Mouse (Mus musculus) c-Kit-negative CD71-positive TER-119-positive erythroid progenitor cells, embryonic 14.5 days (primary cell): ENCODE data around the gene Capn3.

Experiments used
- DNase-seq: peaks from one replicate; pipeline ENCODE4 v3.0.0-alpha.2; 2013; ENCODE audit warnings: low read depth, low spot score

Capn3 gene

DNA sequence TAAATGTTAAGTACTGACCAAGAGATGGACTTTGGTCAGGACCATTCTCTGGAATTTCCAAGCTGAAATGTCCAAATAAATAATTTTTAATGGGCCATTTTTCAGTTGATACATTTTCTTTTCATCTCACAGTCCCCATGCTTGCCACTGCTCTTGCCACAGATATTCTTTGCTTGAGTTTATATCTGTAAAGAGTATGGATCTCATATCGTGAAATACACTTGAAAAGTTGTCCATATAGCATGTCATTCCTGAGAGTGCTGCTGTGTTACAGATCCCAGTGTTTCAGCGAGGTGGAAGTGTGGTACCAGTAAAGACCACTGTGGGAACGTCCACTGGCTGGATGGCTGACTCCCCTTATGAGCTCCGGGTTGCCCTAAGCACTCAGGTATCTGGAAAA lies at the start of gene Capn3:
Gene Capn3 (plus strand): TSS at position 301 of the 400 bp plus-strand sequence.
- DNase-seq, result no peak

DNA sequence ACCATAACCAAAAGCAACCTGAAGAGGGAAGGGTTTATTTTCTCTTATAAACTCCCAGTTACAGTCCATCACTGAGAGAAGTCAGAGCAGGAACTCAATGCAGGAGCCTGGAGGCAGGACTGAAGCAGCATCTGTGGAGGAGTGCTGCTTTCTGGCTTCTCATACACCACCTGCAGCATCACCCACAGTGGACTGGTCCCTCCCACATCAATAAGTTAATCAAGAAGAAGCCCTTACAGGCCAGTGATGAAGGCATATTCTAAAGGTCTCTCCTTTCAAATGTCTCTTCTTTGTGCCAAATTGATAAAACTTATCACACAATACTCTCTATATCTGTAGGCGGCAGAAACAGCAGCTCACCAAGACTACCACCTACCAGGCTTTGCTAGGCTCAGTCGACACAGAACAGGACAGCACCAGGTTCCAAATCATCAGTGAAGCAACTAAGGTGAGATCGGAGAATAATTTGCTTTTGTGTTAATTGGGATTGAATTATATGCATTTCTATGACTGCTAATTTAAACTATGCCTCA lies 44.7 kb upstream of the Capn3 start:
- DNase-seq, result no peak

DNA sequence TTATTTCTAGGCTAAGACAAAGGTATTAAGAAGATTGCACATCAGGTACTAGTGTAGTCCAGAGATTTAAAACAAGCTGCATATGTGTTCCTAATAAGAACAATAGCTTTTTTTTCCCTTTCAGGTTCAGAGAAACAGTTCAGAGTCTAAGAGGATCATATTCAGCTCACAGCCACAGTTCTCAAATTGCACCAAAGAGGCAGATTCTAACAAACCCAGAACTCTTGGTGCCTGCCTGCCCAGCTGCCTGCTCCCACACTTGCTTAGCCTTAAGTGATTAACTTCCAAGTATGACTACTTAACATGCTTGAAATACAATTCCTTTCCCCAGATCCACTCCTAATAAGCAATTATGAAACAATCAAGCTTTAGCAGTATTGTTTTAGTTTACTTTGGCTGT lies 41.7 kb upstream of the Capn3 start:
- DNase-seq, result no peak

DNA sequence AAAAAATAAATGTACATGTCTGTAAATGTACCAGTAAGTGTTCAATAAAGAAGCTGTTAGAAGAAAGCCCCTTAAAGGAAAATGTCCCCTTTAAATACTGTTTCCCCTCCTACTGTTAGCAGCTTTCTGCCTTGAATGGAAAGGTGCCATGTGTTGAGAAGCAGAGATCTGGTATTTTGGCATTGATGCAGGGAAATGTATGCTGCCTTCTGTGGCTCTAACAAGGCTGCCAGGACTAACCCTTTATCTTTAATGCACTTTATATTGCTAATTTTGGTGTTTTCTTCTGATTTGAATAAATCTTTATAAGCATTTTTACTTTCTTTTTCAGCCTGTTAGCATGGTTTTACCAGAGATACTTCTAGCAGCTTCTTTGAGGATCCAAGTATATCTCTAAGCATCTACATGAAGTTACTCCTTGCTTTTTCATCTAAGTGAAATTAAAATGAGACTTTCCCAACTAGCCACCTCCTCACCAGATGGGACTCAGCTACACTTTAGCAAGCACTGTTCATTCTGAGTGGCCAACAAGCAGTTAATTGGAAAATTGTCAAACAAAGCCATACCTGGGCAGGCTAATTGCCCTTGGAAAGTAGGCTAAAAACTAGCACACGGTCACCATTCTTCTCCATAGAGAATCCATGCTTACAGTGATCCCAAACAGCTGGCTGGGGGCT lies 40.9 kb upstream of the Capn3 start:
- no peak for DNase-seq

DNA sequence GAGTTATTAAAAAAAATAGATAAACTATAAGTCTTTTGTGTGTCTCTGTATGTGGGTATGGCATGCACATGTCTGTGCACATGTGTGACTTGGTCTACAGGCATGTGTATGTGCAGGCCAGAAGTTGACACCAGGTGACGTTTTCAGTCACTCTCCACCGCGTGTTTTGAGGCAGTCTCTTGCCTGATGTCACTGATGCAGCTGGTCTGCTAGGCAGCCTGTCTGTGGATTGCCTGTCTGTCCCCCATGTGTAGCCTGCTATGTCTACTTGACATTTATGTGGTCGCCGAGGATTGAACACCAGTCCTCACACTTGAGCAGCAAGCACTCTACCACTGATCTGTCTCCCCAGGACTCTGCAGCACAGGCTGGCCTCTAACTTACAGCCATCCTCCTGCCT lies 31.4 kb upstream of the Capn3 start:
- DNase-seq, result no peak

DNA sequence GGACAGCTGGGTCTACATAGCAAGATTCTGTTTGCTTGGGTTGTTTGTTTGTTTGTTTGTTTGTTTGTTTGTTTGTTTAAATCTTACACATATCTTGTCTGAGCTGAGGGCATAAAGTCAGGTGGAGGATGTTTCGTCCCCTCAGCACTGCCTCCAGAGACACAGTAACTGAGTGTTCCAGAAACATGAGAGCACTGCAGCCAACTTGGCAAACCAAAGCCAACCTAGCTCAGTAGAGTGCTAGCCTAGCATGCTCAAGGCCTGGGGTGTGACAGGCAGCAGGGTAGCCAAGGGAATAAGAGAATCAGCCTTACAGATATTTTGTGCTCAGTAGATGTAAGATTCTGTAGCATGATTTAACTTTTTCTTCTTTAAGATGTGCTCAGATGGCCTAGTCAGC lies 11.3 kb upstream of the Capn3 start:
- no peak for DNase-seq

DNA sequence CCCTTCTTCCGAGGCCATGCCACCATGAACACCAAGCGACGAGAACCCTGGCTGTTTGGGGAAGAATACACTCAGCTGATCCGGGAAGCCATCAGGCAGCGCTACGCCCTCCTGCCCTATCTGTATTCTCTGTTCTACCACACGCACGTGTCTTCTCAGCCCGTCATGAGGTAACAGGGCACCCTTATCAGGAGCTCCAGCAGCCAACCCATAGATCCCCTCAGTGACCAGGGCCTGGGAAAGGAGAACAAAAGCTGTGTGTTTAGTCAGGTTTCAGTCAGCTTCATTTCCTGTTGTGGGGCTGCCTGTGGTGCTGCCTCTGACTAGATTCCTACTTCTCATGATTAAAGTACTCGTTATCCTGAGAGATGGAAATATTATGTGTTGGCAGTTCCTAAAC lies 9.4 kb upstream of the Capn3 start:
- no peak for DNase-seq

DNA sequence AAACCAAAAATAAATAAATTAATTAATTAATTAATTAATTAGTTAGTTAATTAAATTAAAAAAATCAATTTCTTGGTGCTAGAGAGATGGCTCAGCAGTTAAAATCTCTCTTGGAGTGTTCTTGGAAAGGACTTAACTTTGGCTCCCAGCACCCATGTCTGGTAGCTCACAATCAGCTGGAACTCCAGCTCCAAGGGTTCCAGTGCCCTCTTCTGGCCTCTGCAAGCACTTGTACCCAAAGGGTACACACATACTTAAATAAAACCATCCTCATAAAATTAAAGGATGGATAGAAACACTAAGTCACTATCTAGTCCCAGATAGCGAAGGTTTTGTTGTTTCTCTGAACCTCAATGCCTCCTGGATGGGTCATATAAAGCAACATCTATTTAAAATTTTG lies 8.5 kb upstream of the Capn3 start:
- DNase-seq, result no peak

DNA sequence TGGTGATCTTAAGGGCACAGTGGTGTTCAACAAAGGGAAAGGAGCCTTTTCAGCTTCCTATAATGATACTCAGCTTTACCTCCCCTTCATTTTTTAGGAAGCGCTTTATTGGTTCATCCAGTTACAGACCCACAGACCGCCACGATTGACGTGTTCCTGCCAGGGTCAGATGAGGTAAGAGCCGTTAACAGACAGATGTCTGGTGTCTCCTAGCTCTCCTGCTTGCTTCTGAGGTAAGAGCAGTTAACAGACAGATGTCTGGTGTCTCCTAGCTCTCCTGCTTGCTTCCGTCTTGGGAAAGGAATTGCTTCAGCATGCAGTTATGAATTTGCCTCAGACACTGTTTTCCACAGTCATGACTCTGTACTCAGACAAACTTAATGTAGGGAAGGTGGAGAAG lies 5.1 kb upstream of the Capn3 start:
- DNase-seq, result no peak

DNA sequence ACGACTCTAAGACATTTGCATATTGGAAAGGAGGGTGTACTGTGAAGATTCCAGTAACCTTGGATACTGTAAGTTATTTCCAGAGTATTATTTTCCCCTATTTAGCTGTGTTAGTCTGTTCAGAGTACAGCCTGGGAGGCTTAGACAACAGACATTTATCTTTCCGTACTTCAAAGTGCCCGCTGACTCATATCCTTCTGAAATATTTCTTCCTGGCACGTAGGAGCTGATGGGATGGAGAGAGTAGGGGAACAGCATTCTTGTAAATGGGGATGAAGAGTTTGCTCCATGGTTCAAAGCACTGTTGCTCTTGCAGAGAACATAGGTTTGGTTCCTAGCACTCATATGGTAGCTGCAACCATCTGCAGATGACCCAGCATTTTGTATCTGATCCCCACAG lies 3.2 kb upstream of the Capn3 start:
- DNase-seq, result no peak

DNA sequence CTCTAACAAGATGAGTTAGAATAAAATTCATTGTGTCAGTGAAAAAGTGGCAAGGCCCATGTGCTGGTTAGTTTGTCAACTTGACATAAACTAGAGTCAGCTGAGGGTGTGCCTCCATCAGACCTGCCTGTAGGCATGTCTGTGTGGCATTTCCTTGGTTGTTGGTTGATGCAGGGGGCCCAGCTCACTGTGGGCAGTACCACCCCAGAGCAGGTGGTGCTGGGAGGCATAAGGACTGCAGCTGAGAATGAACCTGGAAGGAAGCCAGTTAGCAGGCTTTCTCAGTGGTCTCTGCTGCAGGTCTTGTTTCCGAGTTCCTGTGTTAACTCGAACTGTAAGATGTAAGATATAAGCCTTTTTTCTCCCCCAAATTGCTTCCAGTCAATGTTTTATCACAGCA lies 832 bp upstream of the Capn3 start:
- DNase-seq, result no peak

DNA sequence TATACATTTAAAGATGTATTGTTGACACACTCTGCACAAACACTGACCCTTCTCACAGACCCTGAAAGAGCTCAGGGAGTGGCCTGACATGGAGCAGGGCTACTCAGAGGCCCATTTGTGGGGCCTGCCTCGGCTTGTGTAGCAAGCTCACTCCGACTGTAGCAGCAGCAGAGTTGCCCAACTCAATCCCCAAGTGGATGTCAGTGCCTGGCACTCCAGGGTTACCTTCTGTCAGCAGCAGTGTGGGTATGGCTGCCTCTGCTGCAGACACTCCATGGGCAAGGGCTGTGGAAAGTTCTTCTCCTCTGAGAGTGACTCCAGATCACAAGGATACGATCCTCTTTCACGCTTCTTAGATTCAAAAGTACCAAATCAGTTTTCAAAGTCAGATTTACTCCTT lies 4.4 kb downstream of the Capn3 start:
- no peak for DNase-seq

DNA sequence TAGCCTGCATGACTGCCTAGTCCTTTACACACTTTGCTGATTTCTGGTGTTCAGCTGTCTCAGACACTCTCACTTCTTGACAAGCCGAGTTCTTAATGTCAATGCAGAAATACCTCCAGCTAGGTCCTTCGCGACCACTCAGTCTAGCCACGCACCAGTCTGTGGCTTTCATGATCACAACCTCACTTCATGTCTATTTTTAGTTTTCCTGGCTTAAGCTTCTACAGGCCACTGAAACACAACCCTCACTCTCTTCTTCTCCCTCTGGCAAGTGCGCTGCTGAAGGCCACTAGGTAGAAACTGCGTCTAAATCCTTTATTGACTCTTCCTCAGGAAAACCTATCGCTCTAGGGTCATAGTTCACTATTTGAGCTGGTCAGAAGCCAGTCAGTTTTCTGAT lies 7.5 kb downstream of the Capn3 start:
- no peak for DNase-seq

DNA sequence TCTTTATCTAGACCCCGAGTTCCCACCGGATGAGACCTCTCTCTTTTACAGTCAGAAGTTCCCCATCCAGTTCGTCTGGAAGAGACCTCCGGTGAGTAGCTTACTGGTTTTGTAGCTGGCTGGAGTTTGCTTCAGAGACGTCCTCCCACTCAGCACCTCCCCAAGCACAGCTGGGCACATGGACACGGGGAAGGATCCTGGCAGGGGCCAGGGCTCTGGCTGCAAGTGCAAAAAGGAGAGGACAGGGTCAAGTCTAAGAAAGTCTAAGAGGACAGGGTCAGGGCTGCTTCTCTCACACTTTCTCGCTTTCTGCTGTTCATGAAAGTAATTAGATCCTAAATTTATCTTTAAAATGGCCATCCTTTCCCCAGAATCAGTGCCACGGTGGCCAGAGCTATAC lies 8.3 kb downstream of the Capn3 start:
- no peak for DNase-seq

DNA sequence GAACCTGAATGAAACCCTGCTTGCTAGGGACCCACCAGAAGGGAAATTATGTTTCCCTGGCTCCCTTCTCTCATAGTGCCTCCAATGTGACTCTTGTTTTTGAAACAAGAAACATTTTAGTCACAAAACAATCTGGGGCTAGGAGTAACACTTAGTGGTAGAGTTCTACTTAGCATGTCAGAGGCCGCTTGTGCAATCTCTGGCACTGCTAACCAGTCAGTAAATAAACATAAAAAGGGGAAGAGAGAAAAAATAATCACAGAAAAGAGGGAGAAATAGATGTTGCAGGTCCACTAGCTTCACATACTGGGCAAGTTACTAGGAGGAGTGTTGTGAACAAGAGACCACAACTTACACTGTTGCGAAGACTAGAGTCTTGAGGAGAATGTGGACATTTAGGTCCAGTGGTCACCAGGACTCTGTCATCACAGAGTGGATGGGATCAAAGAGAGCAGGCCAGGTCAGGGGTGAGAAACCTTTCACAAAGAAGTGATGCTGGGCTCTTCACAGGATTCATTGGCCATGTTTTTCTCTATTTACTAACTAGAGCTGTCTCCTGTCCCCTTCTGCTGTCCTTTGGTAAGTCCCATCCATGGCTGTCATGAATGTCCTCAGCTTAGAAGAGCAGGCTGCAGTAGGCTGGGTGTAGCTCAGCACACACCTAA lies 9.0 kb downstream of the Capn3 start:
- DNase-seq, result no peak

DNA sequence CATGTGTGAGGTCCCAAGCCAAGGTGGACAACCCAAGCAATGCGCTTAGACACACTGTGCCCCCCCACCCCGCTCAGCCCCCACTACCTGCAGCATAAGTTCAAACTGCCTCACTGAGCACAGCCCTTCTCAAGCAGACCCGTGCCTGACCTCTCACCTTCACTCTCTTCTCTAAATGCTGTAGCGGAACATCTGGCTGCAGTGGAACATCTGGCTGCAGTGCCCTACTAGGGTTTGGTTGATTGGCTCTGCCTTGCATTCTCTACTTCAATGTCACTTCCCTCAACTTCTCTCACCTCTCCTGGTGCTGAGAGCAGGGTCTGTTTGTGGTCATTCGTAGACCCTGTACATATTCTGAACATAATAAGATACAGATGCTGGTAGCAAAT lies 9.6 kb downstream of the Capn3 start:
- DNase-seq, result no peak

DNA sequence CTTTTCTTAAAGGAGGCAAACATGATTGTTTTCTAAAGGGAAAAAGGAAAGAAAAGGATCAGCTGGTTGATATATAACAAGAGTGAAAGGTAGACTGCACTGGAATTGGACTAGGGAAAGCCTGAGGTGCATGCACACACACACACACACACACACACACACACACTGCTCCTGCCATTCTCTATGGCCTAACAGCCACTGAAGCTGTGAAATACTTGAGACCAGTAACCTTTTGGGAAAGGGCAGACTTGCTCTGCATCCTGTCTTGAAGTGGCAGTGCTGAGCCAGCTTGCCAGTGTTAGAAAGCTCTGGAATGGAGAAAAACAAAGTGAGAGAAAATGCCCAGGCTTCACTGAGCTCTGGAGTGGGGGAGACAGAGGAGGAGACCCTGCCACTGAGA lies 12.2 kb downstream of the Capn3 start:
- no peak for DNase-seq

DNA sequence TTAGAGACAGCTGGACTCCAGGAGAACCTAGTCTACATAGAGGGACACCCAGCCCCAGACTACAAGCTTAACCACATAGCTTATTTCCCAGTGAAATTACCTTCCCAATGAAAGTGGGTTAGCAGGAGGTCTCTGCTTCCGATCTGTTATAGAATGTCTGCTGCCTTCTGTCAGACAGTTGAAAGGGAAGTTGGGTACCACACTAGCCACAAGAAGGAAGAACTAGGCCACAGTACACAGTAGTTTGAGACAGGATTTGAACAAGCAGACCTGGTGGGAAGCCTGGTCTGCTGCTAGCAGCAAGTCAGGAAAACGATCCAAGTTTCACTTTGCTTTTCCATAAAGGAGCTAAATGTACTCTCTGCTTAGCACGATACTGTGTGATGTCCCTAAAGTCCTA lies 13.4 kb downstream of the Capn3 start:
- no peak for DNase-seq

DNA sequence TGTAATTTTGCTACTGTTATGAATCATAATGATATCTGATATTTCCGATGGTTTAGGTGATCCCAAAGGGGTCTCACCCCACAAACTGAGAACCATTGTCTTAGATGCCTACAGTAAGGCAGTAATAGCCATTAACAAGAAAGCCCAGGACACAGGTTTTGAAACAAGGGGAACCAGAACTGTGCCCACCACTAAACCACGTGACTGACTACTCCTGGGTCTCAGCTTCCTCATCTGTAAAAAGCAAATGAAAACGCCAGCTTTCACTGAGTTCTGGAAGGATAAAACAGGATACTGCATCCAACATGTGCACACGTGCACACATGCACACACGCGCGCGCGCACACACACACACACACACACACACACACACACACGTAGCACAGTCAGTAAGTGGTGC lies 13.9 kb downstream of the Capn3 start:
- no peak for DNase-seq

DNA sequence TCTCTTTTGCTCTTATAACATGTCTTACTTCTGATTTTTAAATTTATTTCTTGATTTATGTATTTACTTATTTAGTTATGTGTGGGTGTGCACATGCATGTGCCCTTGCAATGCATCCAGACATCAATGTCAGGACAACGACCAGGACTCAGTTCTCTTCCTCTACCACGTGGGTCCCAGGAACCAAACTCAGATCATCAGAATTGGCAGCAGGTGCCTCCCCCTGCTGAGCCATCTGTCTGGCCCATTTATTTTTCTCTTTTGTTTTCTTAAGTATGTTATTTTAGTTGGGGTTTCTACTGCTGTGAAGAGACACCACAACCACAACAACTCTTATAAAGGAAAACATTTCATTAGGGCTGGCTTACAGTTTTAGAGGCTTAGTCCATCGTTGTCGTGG lies 15.0 kb downstream of the Capn3 start:
- no peak for DNase-seq

DNA sequence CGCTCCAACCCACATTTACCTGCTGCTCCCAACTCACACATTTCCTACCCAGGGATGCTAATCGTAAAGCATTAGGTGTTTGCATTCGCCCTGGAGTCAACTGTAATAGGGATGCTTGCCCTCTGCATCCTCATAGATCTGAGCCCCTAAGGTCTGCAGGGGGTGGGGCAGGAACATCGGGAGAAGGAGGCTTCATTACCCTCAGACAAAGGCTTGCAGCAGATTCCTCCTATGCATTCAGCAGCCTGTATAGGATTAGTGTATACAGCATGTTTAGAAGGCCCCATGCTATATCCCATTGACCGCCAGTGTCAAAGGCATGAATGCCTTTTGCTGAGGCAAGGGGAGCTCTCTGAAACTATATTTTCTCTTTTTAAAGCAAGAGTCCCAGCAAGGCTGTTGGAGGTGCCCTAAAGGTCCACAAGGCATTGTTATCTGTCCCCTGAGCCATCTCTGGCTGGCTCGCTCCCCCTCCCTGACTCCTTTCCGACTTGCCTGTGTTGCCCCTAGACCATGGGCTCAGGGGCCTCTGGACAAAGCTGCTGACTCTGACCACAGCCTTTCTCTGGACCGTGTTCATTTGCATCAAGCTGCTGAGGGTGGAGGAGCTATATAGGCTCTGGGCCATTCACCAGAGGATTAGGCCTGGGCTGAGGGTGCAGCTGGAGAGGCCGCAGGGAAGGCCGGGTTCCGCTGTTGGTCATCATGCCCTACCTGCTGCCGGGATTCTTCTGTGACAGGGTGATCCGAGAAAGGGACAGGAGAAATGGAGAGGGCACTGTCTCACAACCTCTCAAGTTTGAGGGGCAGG lies 20.7 kb downstream of the Capn3 start:
- no peak for DNase-seq

DNA sequence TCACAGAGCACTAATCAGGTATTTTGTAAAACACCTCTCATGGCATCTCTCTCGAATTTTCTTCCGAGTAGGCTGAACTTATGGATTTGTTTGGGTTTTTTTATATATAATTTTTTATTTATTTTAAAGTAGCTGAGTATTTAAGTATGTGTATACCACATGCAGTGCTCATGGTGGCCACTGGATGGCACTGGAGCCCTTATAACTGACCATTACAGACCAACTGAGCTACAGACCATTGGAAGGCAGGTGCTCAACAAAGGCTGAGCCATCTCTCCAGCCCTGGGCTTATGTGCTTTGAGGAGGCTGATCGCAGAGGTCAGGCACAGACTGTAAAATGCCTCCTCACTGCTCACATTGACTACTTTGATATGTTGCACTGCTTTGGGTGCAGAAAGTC lies 22.8 kb downstream of the Capn3 start:
- DNase-seq, result peak; percentile 51

DNA sequence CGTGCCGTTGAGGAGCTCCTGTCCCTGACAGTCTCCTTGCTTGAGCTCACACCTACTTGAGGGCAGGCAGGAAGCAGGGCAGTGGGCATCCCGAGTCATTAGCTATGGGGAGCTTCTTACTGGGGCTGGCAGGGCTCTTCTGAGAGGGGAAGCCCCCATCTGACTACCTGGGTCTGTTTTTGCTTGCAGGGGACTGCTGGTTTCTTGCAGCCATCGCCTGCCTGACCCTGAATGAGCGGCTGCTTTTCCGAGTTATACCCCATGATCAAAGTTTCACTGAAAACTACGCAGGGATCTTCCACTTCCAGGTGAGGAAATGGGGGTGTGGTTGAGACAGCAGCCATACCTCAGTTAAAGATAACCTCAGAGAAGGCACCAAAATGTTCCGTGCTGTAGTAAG lies 26.1 kb downstream of the Capn3 start:
- no peak for DNase-seq
